Comparison of ENCODE assay signal across 8 mouse cellular contexts in the genomic region with DNA sequence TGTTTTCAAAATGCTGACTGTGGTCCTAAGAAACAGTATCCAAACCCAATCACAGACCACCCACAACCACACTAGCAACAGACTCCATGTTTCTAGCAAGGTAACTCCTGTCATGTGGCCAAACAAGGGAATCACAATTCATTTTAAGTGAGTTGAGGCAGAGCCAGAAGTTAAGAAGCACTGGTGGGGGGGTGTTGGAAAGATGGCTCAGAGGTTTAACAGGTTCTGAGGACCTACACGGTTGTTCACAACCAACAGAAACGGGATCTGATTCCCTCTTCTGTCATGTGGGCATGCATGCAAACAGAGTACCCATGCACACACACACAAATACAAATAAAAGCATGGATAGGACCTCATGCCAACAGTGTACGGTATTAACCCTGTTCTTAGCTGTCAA. TPM values are rescaled to one million over a fixed set of nuclear protein-coding genes. Genes with fewer than 3 reads are reported as not detected.
DNase-seq lines count a peak whose midpoint lies in the region; ATAC-seq and TF ChIP-seq lines count a peak whose summit lies in the region.

No protein-coding gene starts in this region.

- no peak for TF ChIP-seq CTCF in kidney, adult 2 months (conservative IDR thresholded peaks at IDR 0.05; ENCODE audit: insufficient read depth, insufficient read length, low read depth, low read length)

- H3K27ac ChIP-seq in kidney, adult 2 months (ENCODE audit: insufficient read depth, low read depth, low read length), result no peak overlapping the region
- 0 out of 2 replicates have a peak overlapping the region, but pooled peaks have one; percentile 95 for H3K27ac ChIP-seq in hindbrain, embryonic 13.5 days
- H3K27ac ChIP-seq in midbrain, embryonic 14.5 days (replicated peaks; ENCODE audit: low read depth, low read length), result no peak overlapping the region

- no peak for TF ChIP-seq POLR2A in kidney, adult 2 months (IDR thresholded peaks at IDR 0.05; ENCODE audit: low read depth, low read length)

- H3K27me3 ChIP-seq in kidney, adult 2 months (replicated peaks; ENCODE audit: control insufficient read depth, insufficient read depth, low read length), result no peaks in the 10 kb centered on the region
- H3K27me3 ChIP-seq in hindbrain, embryonic 13.5 days, result no peaks in the 10 kb centered on the region
- H3K27me3 ChIP-seq in midbrain, embryonic 14.5 days (ENCODE audit: control insufficient read depth, insufficient read depth, low read length), result no peaks in the 10 kb centered on the region

- peak overlapping the region; percentile 90 for H3K9ac ChIP-seq in hindbrain, embryonic 13.5 days
- peak overlapping the region; percentile 94 for H3K9ac ChIP-seq in midbrain, embryonic 14.5 days (replicated peaks; ENCODE audit: low read length)

- WGBS in kidney, adult 2 months, result 0% methylated on average over 3 of the region's 3 CpGs
- 8% methylated on average over 3 of the region's 3 CpGs for WGBS in hindbrain, embryonic 13.5 days
- 3% methylated on average over 3 of the region's 3 CpGs for WGBS in midbrain, embryonic 14.5 days

- peak overlapping the region; percentile 99 for H3K4me2 ChIP-seq in hindbrain, embryonic 13.5 days
- H3K4me2 ChIP-seq in midbrain, embryonic 14.5 days (ENCODE audit: low read length), result peak overlapping the region; percentile 95

- H3K9me3 ChIP-seq in hindbrain, embryonic 13.5 days, result no peaks in the 10 kb centered on the region
- H3K9me3 ChIP-seq in midbrain, embryonic 14.5 days (ENCODE audit: control insufficient read depth, low read length), result no peaks in the 10 kb centered on the region

- H3K36me3 ChIP-seq in kidney, adult 2 months (ENCODE audit: control insufficient read depth, insufficient read depth, low read length), result peaks cover 4% of the 10 kb centered on the region
- H3K36me3 ChIP-seq in hindbrain, embryonic 13.5 days, result peaks cover 47% of the 10 kb centered on the region
- peaks cover 47% of the 10 kb centered on the region for H3K36me3 ChIP-seq in midbrain, embryonic 14.5 days (ENCODE audit: control insufficient read depth, insufficient read depth, low read length)

- ATAC-seq in hindbrain, embryonic 13.5 days (ENCODE audit: low FRiP score), result 0 out of 2 replicates have a peak, but pooled peaks have one; percentile 1
- ATAC-seq in midbrain, embryonic 14.5 days (ENCODE audit: low FRiP score, low TSS enrichment), result no peak

- no peak for DNase-seq in kidney, adult 2 months
- DNase-seq in kidney, postnatal 36 days, result no peak
- peak; percentile 34 for DNase-seq in NIH3T3 (ENCODE audit: low read depth)
- DNase-seq in midbrain, embryonic 14.5 days, result no peak
- DNase-seq in gastrocnemius, adult 8-10 months (ENCODE audit: low spot score in 2 of 2), result no peak
- no peak for DNase-seq in layer of hippocampus, adult 9-10 months (ENCODE audit: low spot score)
- no peak for DNase-seq in kidney, adult 18-20 months

- peaks cover 10% of the 10 kb centered on the region; the same call in 1 of the 2 replicates for H3K4me1 ChIP-seq in kidney, adult 2 months (ENCODE audit: control insufficient read depth, insufficient read depth, low read length)
- H3K4me1 ChIP-seq in hindbrain, embryonic 13.5 days (replicated peaks), result peaks cover 20% of the 10 kb centered on the region
- peaks cover 12% of the 10 kb centered on the region for H3K4me1 ChIP-seq in midbrain, embryonic 14.5 days (ENCODE audit: control insufficient read depth, insufficient read depth, low read length)

- H3K4me3 ChIP-seq in kidney, adult 2 months (ENCODE audit: insufficient read depth, low read depth, low read length), result peak overlapping the region; percentile 74
- H3K4me3 ChIP-seq in hindbrain, embryonic 13.5 days, result peak overlapping the region; percentile 63
- peak overlapping the region; percentile 97 for H3K4me3 ChIP-seq in midbrain, embryonic 14.5 days (replicated peaks; ENCODE audit: low read depth, low read length)

RNA-seq across cellular contexts. Expression of gene Rpl11, which starts 1.2 kb away (rescaled TPM):
- 232 and 292 TPM in 2 replicates for polyA plus RNA-seq in kidney, adult 2 months (2012; rRNA removed)
- polyA plus RNA-seq in hindbrain, embryonic 13.5 days (2015; fragmentation: Nextera tagmentation; extraction: Ambion mirVana), result 329 and 334 TPM in 2 replicates
- 312 and 346 TPM in 2 replicates for polyA plus RNA-seq in midbrain, embryonic 14.5 days (2014; fragmentation: Nextera tagmentation; extraction: Ambion mirVana)
- 100 to 1,000 TPM; 119 to 244 (median 192) TPM for total RNA-seq in gastrocnemius, adult 8-10 months (2022)

RNA-seq across cellular contexts. Expression of gene Eloa, which starts 30.5 kb away (rescaled TPM):
- 11.0 and 12.9 TPM in 2 replicates for polyA plus RNA-seq in kidney, adult 2 months (2012; rRNA removed)
- polyA plus RNA-seq in hindbrain, embryonic 13.5 days (2015; fragmentation: Nextera tagmentation; extraction: Ambion mirVana), result 27.7 and 28.6 TPM in 2 replicates
- 25.0 and 33.8 TPM in 2 replicates for polyA plus RNA-seq in midbrain, embryonic 14.5 days (2014; fragmentation: Nextera tagmentation; extraction: Ambion mirVana)
- total RNA-seq in gastrocnemius, adult 8-10 months (2022), result 10 to 100 TPM; 56.6 to 70.4 (median 62.9) TPM
